Mouse (Mus musculus) embryonic facial prominence, embryonic 10.5 days (tissue): ENCODE results near the gene 4930516K23Rik. TPM values are rescaled to one million over a fixed set of nuclear protein-coding genes. Genes with fewer than 3 reads are reported as not detected.

Source experiments
- DNase-seq: peaks from one replicate; pipeline ENCODE4 v3.0.0-alpha.2; 2017; ENCODE audit warnings: low spot score
- H3K27ac ChIP-seq: fragments of 300-500 bp; sonication (generic); replicated peaks from 2 replicates; pipeline ENCODE4 v1.5.1; 2016; ENCODE audit warnings: mild to moderate bottlenecking
- H3K27me3 ChIP-seq: fragments of 300-500 bp; sonication (generic); replicated peaks from 2 replicates; pipeline ENCODE4 v1.6.1; 2016; ENCODE audit warnings: low read depth, mild to moderate bottlenecking; ENCODE audit not compliant: poor library complexity, severe bottlenecking
- H3K36me3 ChIP-seq: fragments of 300-500 bp; sonication (generic); replicated peaks from 2 replicates; pipeline ENCODE4 v1.6.1; 2016; ENCODE audit warnings: mild to moderate bottlenecking, moderate library complexity
- H3K4me1 ChIP-seq: fragments of 300-500 bp; sonication (generic); 2 replicates; pipeline ENCODE4 v1.6.1; 2016
- H3K4me3 ChIP-seq: fragments of 300-500 bp; sonication (generic); 2 replicates; pipeline ENCODE4 v1.5.1; 2016; ENCODE audit warnings: mild to moderate bottlenecking, moderate library complexity
- H3K9me3 ChIP-seq: fragments of 300-500 bp; sonication (generic); 2 replicates; pipeline ENCODE4 v1.6.1; 2016; ENCODE audit warnings: mild to moderate bottlenecking
- polyA plus RNA-seq: library from polyadenylated mRNA; unstranded; fragments of >200 nt; fragmentation: Nextera tagmentation; extraction: Ambion mirVana; gene quantifications from 2 replicates; pipeline ENCODE4 v1.2.1, GENCODE M21; 2016

4930516K23Rik gene
- polyA plus RNA-seq, 1 experiment from 2014 or later, result not detected

- Histone ChIP-seq H3K27ac (no peak within 1 kb of the TSS), H3K9me3 (no peaks in the 10 kb centered on the region), H3K36me3 (no peaks in the 10 kb centered on the region), H3K27me3 (no peaks in the 10 kb centered on the region), H3K4me3 (no peak within 1 kb of the TSS), H3K4me1 (no peaks in the 10 kb centered on the region)
- no peak for DNase-seq
These were observed 44.0 kb downstream of the 4930516K23Rik start, which contains the start of gene Olfr639 for GRCm38 (mm10) chr7:104017203-104017602. Gene Olfr639 (minus strand): TSS chr7:104017303.

Other genes starting within 250 kb of the 4930516K23Rik start
- 142 and 287 TPM in 2 replicates for gene Hbb-bt, start 247.4 kb downstream of the 4930516K23Rik start, polyA plus RNA-seq
- 53.2 and 94.1 TPM in 2 replicates for gene Hbb-bs, start 233.3 kb downstream of the 4930516K23Rik start, polyA plus RNA-seq
- gene Hbb-bh2, start 220.9 kb downstream of the 4930516K23Rik start, polyA plus RNA-seq, result 0.29 TPM in 1 of 2 replicates, not detected in the other
- gene Hbb-bh1, start 218.3 kb downstream of the 4930516K23Rik start, polyA plus RNA-seq, result 2,995 and 3,161 TPM in 2 replicates
- gene Hbb-y, start 208.2 kb downstream of the 4930516K23Rik start, polyA plus RNA-seq, result 6,247 and 7,270 TPM in 2 replicates
- not detected in 2 replicates for gene Olfr66, start 175.2 kb downstream of the 4930516K23Rik start, polyA plus RNA-seq
- gene Olfr64, start 167.0 kb downstream of the 4930516K23Rik start, polyA plus RNA-seq, result not detected in 2 replicates
- not detected in 2 replicates for gene Olfr65, start 158.0 kb downstream of the 4930516K23Rik start, polyA plus RNA-seq
- not detected in 2 replicates for gene Olfr631, start 132.6 kb downstream of the 4930516K23Rik start, polyA plus RNA-seq
- not detected in 2 replicates for gene Olfr632, start 127.1 kb downstream of the 4930516K23Rik start, polyA plus RNA-seq
- gene Olfr633, start 117.0 kb downstream of the 4930516K23Rik start, polyA plus RNA-seq, result 0.05 TPM in 1 of 2 replicates, not detected in the other
- 0.02 TPM in 1 of 2 replicates, not detected in the other for gene Olfr635, start 90.3 kb downstream of the 4930516K23Rik start, polyA plus RNA-seq
- gene Olfr638, start 62.7 kb downstream of the 4930516K23Rik start, polyA plus RNA-seq, result not detected in 2 replicates
- gene Olfr639, start 44.1 kb downstream of the 4930516K23Rik start, polyA plus RNA-seq, result 0.02 TPM in 1 of 2 replicates, not detected in the other
- gene Olfr640, start 35.9 kb downstream of the 4930516K23Rik start, polyA plus RNA-seq, result not detected in 2 replicates
- not detected in 2 replicates for gene Olfr641, start 26.0 kb downstream of the 4930516K23Rik start, polyA plus RNA-seq
- not detected in 2 replicates for gene Olfr642, start 8.8 kb downstream of the 4930516K23Rik start, polyA plus RNA-seq
- gene Olfr644, start 10.4 kb upstream of the 4930516K23Rik start, polyA plus RNA-seq, result not detected in 2 replicates
- gene Olfr645, start 24.0 kb upstream of the 4930516K23Rik start, polyA plus RNA-seq, result not detected in 2 replicates
- gene Olfr646, start 43.4 kb upstream of the 4930516K23Rik start, polyA plus RNA-seq, result not detected in 2 replicates
- not detected in 2 replicates for gene Ubqln5, start 68.4 kb upstream of the 4930516K23Rik start, polyA plus RNA-seq
- gene Olfr643, start 76.0 kb upstream of the 4930516K23Rik start, polyA plus RNA-seq, result not detected in 2 replicates
- gene Ubqln3, start 81.8 kb upstream of the 4930516K23Rik start, polyA plus RNA-seq, result not detected in 2 replicates
- not detected in 2 replicates for gene Ubqlnl, start 89.1 kb upstream of the 4930516K23Rik start, polyA plus RNA-seq
- not detected in 2 replicates for gene Olfm5, start 103.4 kb upstream of the 4930516K23Rik start, polyA plus RNA-seq
- 0.30 and 0.36 TPM in 2 replicates for gene Olfr648, start 121.9 kb upstream of the 4930516K23Rik start, polyA plus RNA-seq
- not detected in 2 replicates for gene Olfr649, start 134.5 kb upstream of the 4930516K23Rik start, polyA plus RNA-seq
- 6.1 and 7.6 TPM in 2 replicates for gene Trim6, start 157.3 kb upstream of the 4930516K23Rik start, polyA plus RNA-seq
- 0.54 and 0.69 TPM in 2 replicates for gene Trim34a, start 183.0 kb upstream of the 4930516K23Rik start, polyA plus RNA-seq
- 0.16 TPM in 1 of 2 replicates, not detected in the other for gene Trim5, start 226.6 kb upstream of the 4930516K23Rik start, polyA plus RNA-seq